Mouse (Mus musculus) liver, postnatal 0 days (tissue): ENCODE data around the gene A2ml1.

Experiments used
- CTCF ChIP-seq: sonication (generic); IDR thresholded peaks from 2 replicates; pipeline ENCODE4 v1.5.1; 2016; ENCODE audit warnings: antibody characterized with exemption, low read depth
- EP300 ChIP-seq: IDR thresholded peaks from 2 replicates; pipeline ENCODE4 v1.6.1; 2016; ENCODE audit warnings: antibody characterized with exemption, low read depth, mild to moderate bottlenecking

GRCm38 (mm10) chr6:128577301-128577700 lies 4.1 kb downstream of the A2ml1 start:
- TF ChIP-seq CTCF (no peak), EP300 (no peak)
